Mouse (Mus musculus) neural tube, embryonic 11.5 days (tissue): ENCODE data around the gene Alas2. TPM values are rescaled to one million over a fixed set of nuclear protein-coding genes. Genes with fewer than 3 reads are reported as not detected.

Experiments
- ATAC-seq: fragments of 200-750 bp; cut with Nextera tagmentation; 2 replicates; pipeline ENCODE4 v1.8.0; 2017; ENCODE audit warnings: moderate number of reproducible peaks, mild to moderate bottlenecking, moderate TSS enrichment, moderate library complexity; ENCODE audit not compliant: insufficient read depth, low FRiP score, low TSS enrichment
- DNase-seq: peaks from one replicate; pipeline ENCODE4 v3.0.0-alpha.2; 2015; ENCODE audit warnings: low spot score
- H3K27ac ChIP-seq: fragments of 300-500 bp; sonication (generic); 2 replicates; pipeline ENCODE4 v1.5.1; 2014; ENCODE audit warnings: low read depth, mild to moderate bottlenecking, low read length
- H3K27me3 ChIP-seq: fragments of 300-500 bp; sonication (generic); 2 replicates; pipeline ENCODE4 v1.6.1; 2014; ENCODE audit warnings: mild to moderate bottlenecking, low read length, mixed read lengths; ENCODE audit not compliant: control insufficient read depth, insufficient read depth
- H3K36me3 ChIP-seq: fragments of 300-500 bp; sonication (generic); 2 replicates; pipeline ENCODE4 v1.6.1; 2014; ENCODE audit warnings: mild to moderate bottlenecking, low read length, moderate library complexity, mixed read lengths; ENCODE audit not compliant: control insufficient read depth, insufficient read depth
- H3K4me1 ChIP-seq: fragments of 300-500 bp; sonication (generic); 2 replicates; pipeline ENCODE4 v1.6.1; 2014; ENCODE audit warnings: low read length, mixed read lengths; ENCODE audit not compliant: control insufficient read depth, insufficient read depth
- H3K4me2 ChIP-seq: fragments of 300-500 bp; sonication (generic); 2 replicates; pipeline ENCODE4 v1.6.1; 2014; ENCODE audit warnings: low read depth, mild to moderate bottlenecking, moderate library complexity
- H3K4me3 ChIP-seq: fragments of 300-500 bp; sonication (generic); 2 replicates; pipeline ENCODE4 v1.5.1; 2014; ENCODE audit warnings: low read depth, low read length
- H3K9ac ChIP-seq: fragments of 300-500 bp; sonication (generic); 2 replicates; pipeline ENCODE4 v1.6.1; 2014; ENCODE audit warnings: mild to moderate bottlenecking, low read length
- H3K9me3 ChIP-seq: fragments of 300-500 bp; sonication (generic); 2 replicates; pipeline ENCODE4 v1.6.1; 2016; ENCODE audit warnings: low read length; ENCODE audit not compliant: control insufficient read depth
- WGBS: fragments of 180-500 bp; shearing (Covaris S2); extraction: QIAGEN DNeasy Blood & Tissue Kit; methylation state at CpG from one replicate; pipeline ENCODE4 v1.1.7; 2014; 5-methylcytosine and 5-hydroxymethylcytosine counted together
- polyA plus RNA-seq: library from polyadenylated mRNA; unstranded; fragments of >200 nt; fragmentation: Nextera tagmentation; extraction: Ambion mirVana; gene quantifications from 2 replicates; pipeline ENCODE4 v1.2.1, GENCODE M21; 2014

The Alas2 gene
- polyA plus RNA-seq, 1 experiment from 2014 or later = 44.0 TPM

GRCm38 (mm10) chrX:150549639-150550038, 2.5 kb downstream of the Alas2 start:
- Histone ChIP-seq H3K9me3 (no peaks in the 10 kb centered on the region), H3K27ac (no peak overlapping the region), H3K9ac (no peak overlapping the region), H3K4me2 (no peak overlapping the region), H3K4me1 (no peaks in the 10 kb centered on the region), H3K4me3 (no peak overlapping the region), H3K36me3 (no peaks in the 10 kb centered on the region), H3K27me3 (no peaks in the 10 kb centered on the region)
- no peak for ATAC-seq
- WGBS = 94% methylated on average over 3 of the region's 3 CpGs
- no peak for DNase-seq

- 90% methylated on average over 2 of the region's 2 CpGs for WGBS
Observed at GRCm38 (mm10) chrX:150551986-150552385, 4.8 kb downstream of the Alas2 start.

DNA sequence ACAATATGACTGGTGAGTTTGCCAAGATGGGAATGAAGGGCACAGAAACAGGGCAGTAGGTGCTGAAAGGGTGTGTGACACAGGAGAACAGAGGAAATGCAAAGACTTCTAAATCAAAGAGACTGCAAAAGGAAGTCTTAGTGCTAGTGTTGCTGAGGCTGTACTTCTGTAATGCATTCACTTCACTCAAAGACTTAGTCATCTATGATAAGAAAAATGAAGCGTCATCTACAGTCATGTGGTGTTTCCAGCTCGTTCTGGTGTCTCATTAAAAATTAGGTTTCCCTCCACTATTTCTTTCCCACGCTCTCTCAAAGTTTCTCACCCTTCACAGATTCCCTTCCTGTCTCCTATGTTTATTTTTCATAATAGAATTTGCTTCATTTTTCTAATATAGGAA, 6.9 kb downstream of the Alas2 start:
- no peak for DNase-seq
- no peak overlapping the region for H3K27ac ChIP-seq
- H3K4me1 ChIP-seq = no peaks in the 10 kb centered on the region
- H3K4me2 ChIP-seq = no peak overlapping the region
- no peak for ATAC-seq
- H3K36me3 ChIP-seq = no peaks in the 10 kb centered on the region
- H3K4me3 ChIP-seq = no peak overlapping the region
- H3K9me3 ChIP-seq = no peaks in the 10 kb centered on the region
- WGBS = 93% methylated on average over 3 of the region's 3 CpGs
- no peaks in the 10 kb centered on the region for H3K27me3 ChIP-seq
- no peak overlapping the region for H3K9ac ChIP-seq

More at GRCm38 (mm10) chrX:150551986-150552385, 4.8 kb downstream of the Alas2 start:
- ATAC-seq = no peak
- no peak overlapping the region for H3K27ac ChIP-seq
- H3K9ac ChIP-seq = no peak overlapping the region
- no peaks in the 10 kb centered on the region for H3K27me3 ChIP-seq
- no peaks in the 10 kb centered on the region for H3K4me1 ChIP-seq
- no peaks in the 10 kb centered on the region for H3K9me3 ChIP-seq
- no peak for DNase-seq
- no peaks in the 10 kb centered on the region for H3K36me3 ChIP-seq
- no peak overlapping the region for H3K4me2 ChIP-seq
- no peak overlapping the region for H3K4me3 ChIP-seq

DNA sequence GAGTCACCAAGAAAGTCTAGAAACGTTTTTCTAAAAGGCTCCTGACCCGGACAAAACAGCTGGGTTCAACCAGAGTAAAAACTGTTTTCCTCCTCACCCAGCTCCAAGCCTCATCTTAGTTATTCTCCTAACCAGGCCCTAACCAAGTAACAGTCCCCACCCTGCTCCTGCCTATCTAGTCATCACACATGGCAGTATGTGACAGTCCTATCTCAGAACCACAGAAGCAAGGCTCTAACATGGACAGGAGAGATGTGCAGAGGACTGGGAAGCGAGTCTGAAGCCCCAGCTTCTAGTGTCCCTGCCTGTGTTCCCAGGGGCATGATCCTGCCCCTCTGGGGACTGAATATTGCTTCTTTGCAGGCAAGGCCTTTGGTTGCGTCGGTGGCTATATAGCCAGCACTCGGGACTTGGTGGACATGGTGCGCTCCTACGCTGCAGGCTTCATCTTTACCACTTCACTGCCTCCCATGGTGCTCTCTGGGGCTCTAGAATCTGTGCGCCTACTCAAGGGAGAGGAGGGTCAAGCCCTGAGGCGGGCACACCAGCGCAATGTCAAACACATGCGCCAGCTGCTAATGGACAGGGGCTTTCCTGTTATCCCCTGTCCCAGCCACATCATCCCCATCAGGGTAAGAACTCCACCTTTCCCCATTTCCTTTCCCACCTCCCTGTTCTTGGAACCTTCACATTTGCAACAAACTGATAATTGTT, 17.6 kb downstream of the Alas2 start:
- Histone ChIP-seq H3K27me3 (no peaks in the 10 kb centered on the region), H3K36me3 (no peaks in the 10 kb centered on the region), H3K27ac (no peak overlapping the region), H3K9me3 (no peaks in the 10 kb centered on the region), H3K9ac (no peak overlapping the region), H3K4me2 (no peak overlapping the region), H3K4me1 (no peaks in the 10 kb centered on the region), H3K4me3 (no peak overlapping the region)
- DNase-seq = no peak
- WGBS = 89% methylated on average over 12 of the region's 12 CpGs
- no peak for ATAC-seq

DNA sequence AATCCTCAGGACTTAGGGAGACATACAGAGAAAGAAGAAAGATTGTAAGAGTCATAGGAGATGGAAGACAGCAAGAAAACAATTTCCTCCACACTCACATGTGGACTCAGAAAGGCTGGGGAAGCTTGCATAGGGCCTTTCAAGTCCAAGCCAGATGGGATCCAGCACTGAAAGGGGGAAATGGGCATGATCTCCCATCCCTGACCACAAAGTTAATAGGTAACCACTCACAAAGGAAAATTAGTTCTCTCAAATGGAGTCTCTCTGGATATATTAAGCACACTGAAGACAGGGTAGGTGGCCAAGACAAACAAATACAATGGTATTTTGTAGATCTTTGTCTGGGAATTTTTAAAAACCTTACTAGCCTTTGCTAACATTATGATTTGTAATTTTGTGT, 34.7 kb downstream of the Alas2 start:
- no peaks in the 10 kb centered on the region for H3K4me1 ChIP-seq
- H3K4me3 ChIP-seq = no peak overlapping the region
- H3K9ac ChIP-seq = no peak overlapping the region
- no peaks in the 10 kb centered on the region for H3K27me3 ChIP-seq
- H3K4me2 ChIP-seq = no peak overlapping the region
- no peak for DNase-seq
- H3K27ac ChIP-seq = no peak overlapping the region
- no peak for ATAC-seq
- 0 out of 2 replicates have a peak, but pooled peaks cover 4% of the 10 kb centered on the region for H3K36me3 ChIP-seq
- no peaks in the 10 kb centered on the region for H3K9me3 ChIP-seq

DNA sequence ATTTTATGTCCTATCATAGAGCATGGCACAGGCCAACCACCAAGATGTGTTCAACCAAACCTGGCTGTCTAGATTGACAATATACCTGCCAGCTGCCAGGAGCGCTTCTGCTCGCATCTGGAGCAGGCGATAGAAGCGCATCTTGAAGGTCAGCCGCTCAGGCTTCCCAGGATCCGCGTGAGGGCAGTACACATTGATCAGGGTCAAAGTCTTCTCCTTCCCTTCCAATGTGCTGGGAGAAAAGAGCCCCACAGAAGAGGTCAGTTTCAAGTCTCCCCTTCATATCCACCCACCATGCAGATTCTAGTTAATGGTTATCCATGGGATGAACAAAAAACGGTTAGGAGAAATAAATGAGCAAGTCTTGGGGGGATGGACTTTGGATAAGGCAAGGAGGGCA, 37.9 kb downstream of the Alas2 start:
- DNase-seq (no peak), ATAC-seq (no peak)
- Histone ChIP-seq H3K9me3 (no peaks in the 10 kb centered on the region), H3K27ac (no peak overlapping the region), H3K4me3 (no peak overlapping the region), H3K9ac (no peak overlapping the region), H3K4me2 (no peak overlapping the region), H3K4me1 (no peaks in the 10 kb centered on the region), H3K36me3 (0 out of 2 replicates have a peak, but pooled peaks cover 4% of the 10 kb centered on the region), H3K27me3 (no peaks in the 10 kb centered on the region)
- WGBS = 95% methylated on average over 8 of the region's 8 CpGs

- H3K27ac ChIP-seq = peak within 1 kb of the TSS; percentile 36; the same call in 1 of the 2 replicates
- peak within 1 kb of the TSS; percentile 65 for H3K9ac ChIP-seq
- no peaks in the 10 kb centered on the region for H3K4me1 ChIP-seq
- H3K27me3 ChIP-seq = 0 out of 2 replicates have a peak, but pooled peaks cover 2% of the 10 kb centered on the region
- H3K4me3 ChIP-seq = peak within 1 kb of the TSS; percentile 46
- H3K9me3 ChIP-seq = no peaks in the 10 kb centered on the region
- peak; percentile 83 for DNase-seq
- H3K4me2 ChIP-seq = peak within 1 kb of the TSS; percentile 56
- ATAC-seq = peak; percentile 83
- whole genome bisulfite sequencing = 26% methylated on average over 33 of the region's 35 CpGs
- no peaks in the 10 kb centered on the region for H3K36me3 ChIP-seq
Observed at GRCm38 (mm10) chrX:150588023-150588764, 41.0 kb downstream of the Alas2 start, which contains the start of gene Pfkfb1. Pfkfb1 (plus strand) TSS chrX:150588229.

GRCm38 (mm10) chrX:150589696-150590095, 42.5 kb downstream of the Alas2 start, which contains the start of gene Apex2:
Apex2 (minus strand) TSS chrX:150589868.
- 72% methylated on average over 5 of the region's 5 CpGs for WGBS
- H3K27me3 ChIP-seq = 0 out of 2 replicates have a peak, but pooled peaks cover 2% of the 10 kb centered on the region
- no peaks in the 10 kb centered on the region for H3K36me3 ChIP-seq
- no peaks in the 10 kb centered on the region for H3K9me3 ChIP-seq
- no peak for DNase-seq
- H3K4me2 ChIP-seq = no peak within 1 kb of the TSS
- ATAC-seq = no peak
- no peak within 1 kb of the TSS for H3K27ac ChIP-seq
- no peak within 1 kb of the TSS for H3K4me3 ChIP-seq
- no peak within 1 kb of the TSS for H3K9ac ChIP-seq
- H3K4me1 ChIP-seq = no peaks in the 10 kb centered on the region
